Mouse (Mus musculus) stomach, embryonic 15.5 days (tissue): Measurements from ENCODE around the gene Slc9a7. TPM values are rescaled to one million over a fixed set of nuclear protein-coding genes. Genes with fewer than 3 reads are reported as not detected.

ENCODE experiments used
- ATAC-seq: fragments of 200-750 bp; cut with Nextera tagmentation; 2 replicates; pipeline ENCODE4 v1.8.0; 2017; ENCODE audit warnings: low read depth, moderate number of reproducible peaks, moderate TSS enrichment; ENCODE audit not compliant: insufficient read depth, low FRiP score
- H3K27ac ChIP-seq: fragments of 300-500 bp; sonication (generic); 2 replicates; pipeline ENCODE4 v1.5.1; 2015; ENCODE audit warnings: mild to moderate bottlenecking, inconsistent platforms
- H3K27me3 ChIP-seq: fragments of 300-500 bp; sonication (generic); replicated peaks from 2 replicates; pipeline ENCODE4 v1.6.1; 2015; ENCODE audit warnings: inconsistent platforms
- H3K36me3 ChIP-seq: fragments of 300-500 bp; sonication (generic); 2 replicates; pipeline ENCODE4 v1.6.1; 2015; ENCODE audit warnings: inconsistent platforms
- H3K4me1 ChIP-seq: fragments of 300-500 bp; sonication (generic); 2 replicates; pipeline ENCODE4 v1.6.1; 2015; ENCODE audit warnings: inconsistent platforms
- H3K4me2 ChIP-seq: fragments of 300-500 bp; sonication (generic); 2 replicates; pipeline ENCODE4 v1.6.1; 2015; ENCODE audit warnings: mild to moderate bottlenecking, inconsistent platforms
- H3K4me3 ChIP-seq: fragments of 300-500 bp; sonication (generic); replicated peaks from 2 replicates; pipeline ENCODE4 v1.5.1; 2015; ENCODE audit warnings: inconsistent platforms
- H3K9ac ChIP-seq: fragments of 300-500 bp; sonication (generic); 2 replicates; pipeline ENCODE4 v1.6.1; 2015; ENCODE audit warnings: inconsistent platforms
- H3K9me3 ChIP-seq: fragments of 300-500 bp; sonication (generic); 2 replicates; pipeline ENCODE4 v1.6.1; 2016; ENCODE audit warnings: inconsistent platforms
- WGBS: fragments of 180-500 bp; shearing (Covaris S2); methylation state at CpG from one replicate; pipeline ENCODE4 v1.1.7; 2015; 5-methylcytosine and 5-hydroxymethylcytosine counted together
- polyA plus RNA-seq: library from polyadenylated mRNA; unstranded; fragments of >200 nt; fragmentation: Nextera tagmentation; extraction: Ambion mirVana; gene quantifications from 2 replicates; pipeline ENCODE4 v1.2.1, GENCODE M21; 2015

The Slc9a7 gene
- polyA plus RNA-seq, 1 experiment from 2014 or later = 0.99 TPM

DNA sequence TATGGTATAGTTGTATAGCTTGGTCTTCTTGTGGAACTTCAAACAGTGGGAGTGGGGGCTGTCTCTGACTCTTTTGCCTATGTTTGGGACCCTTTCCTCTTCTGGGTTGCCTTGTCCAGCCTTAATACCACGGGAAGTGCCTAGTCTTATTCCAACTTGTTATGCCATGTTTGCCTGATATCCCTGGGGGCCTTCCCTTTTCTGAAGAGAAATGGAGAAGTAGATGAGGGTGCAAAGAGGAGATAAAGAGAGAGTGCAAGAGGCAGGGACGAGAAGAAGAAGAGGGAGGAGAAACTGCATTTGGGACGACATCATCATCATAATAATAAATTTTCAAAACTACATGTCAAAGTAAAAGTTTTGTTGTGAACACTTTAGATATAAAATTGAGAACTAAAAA lies 21.6 kb downstream of the Slc9a7 start:
- WGBS = 68% methylated on average over 3 of the region's 3 CpGs
- H3K27ac ChIP-seq = no peak overlapping the region
- ATAC-seq = no peak
- H3K4me1 ChIP-seq = no peaks in the 10 kb centered on the region
- no peaks in the 10 kb centered on the region for H3K36me3 ChIP-seq
- H3K9me3 ChIP-seq = no peaks in the 10 kb centered on the region
- H3K4me3 ChIP-seq = no peak overlapping the region
- no peak overlapping the region for H3K9ac ChIP-seq
- no peak overlapping the region for H3K4me2 ChIP-seq
- H3K27me3 ChIP-seq = no peaks in the 10 kb centered on the region

GRCm38 (mm10) chrX:20264370-20264769 lies 27.2 kb downstream of the Slc9a7 start:
- no peak overlapping the region for H3K27ac ChIP-seq
- no peaks in the 10 kb centered on the region for H3K27me3 ChIP-seq
- H3K4me2 ChIP-seq = no peak overlapping the region
- H3K9ac ChIP-seq = no peak overlapping the region
- H3K4me1 ChIP-seq = no peaks in the 10 kb centered on the region
- H3K9me3 ChIP-seq = no peaks in the 10 kb centered on the region
- no peak for ATAC-seq
- no peak overlapping the region for H3K4me3 ChIP-seq
- whole genome bisulfite sequencing = 76% methylated on average over 2 of the region's 2 CpGs
- no peaks in the 10 kb centered on the region for H3K36me3 ChIP-seq

GRCm38 (mm10) chrX:20228102-20228501 lies 63.5 kb downstream of the Slc9a7 start:
- Histone ChIP-seq H3K27ac (no peak overlapping the region), H3K4me1 (no peaks in the 10 kb centered on the region), H3K9me3 (no peaks in the 10 kb centered on the region), H3K9ac (no peak overlapping the region), H3K4me3 (no peak overlapping the region), H3K4me2 (no peak overlapping the region), H3K27me3 (no peaks in the 10 kb centered on the region), H3K36me3 (no peaks in the 10 kb centered on the region)
- ATAC-seq = no peak

DNA sequence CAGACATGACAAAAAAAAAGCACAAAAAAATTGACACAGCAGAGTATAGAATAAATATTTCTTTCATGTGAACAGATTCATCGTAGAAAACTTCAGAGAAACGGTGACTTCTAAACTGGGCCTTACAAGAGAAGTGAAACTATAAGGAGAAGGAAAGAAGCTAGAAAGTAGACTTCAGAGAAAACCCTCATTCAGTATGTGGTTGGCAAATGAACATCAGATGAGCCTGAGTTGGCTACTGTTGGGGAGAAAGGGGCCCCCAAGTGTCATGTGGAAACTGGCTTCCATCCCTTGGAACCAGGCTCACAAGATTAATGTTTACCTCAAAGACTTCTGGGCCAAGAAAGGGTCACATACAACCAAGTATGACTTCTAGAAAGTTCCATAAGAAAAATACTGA lies 70.1 kb downstream of the Slc9a7 start:
- 90% methylated on average over 2 of the region's 2 CpGs for WGBS
- no peak for ATAC-seq
- H3K9me3 ChIP-seq = no peaks in the 10 kb centered on the region

GRCm38 (mm10) chrX:20185616-20186015 lies 106.0 kb downstream of the Slc9a7 start:
- Histone ChIP-seq H3K9me3 (no peaks in the 10 kb centered on the region), H3K27me3 (no peaks in the 10 kb centered on the region), H3K4me1 (no peaks in the 10 kb centered on the region), H3K9ac (no peak overlapping the region), H3K36me3 (no peaks in the 10 kb centered on the region), H3K4me3 (no peak overlapping the region), H3K4me2 (no peak overlapping the region), H3K27ac (no peak overlapping the region)
- WGBS = 68% methylated on average over 3 of the region's 3 CpGs
- ATAC-seq = no peak

More for the DNA sequence above, 70.1 kb downstream of the Slc9a7 start:
- no peaks in the 10 kb centered on the region for H3K27me3 ChIP-seq
- no peak overlapping the region for H3K9ac ChIP-seq
- no peak overlapping the region for H3K4me3 ChIP-seq
- no peaks in the 10 kb centered on the region for H3K4me1 ChIP-seq
- no peak overlapping the region for H3K4me2 ChIP-seq
- no peaks in the 10 kb centered on the region for H3K36me3 ChIP-seq
- H3K27ac ChIP-seq = no peak overlapping the region

DNA sequence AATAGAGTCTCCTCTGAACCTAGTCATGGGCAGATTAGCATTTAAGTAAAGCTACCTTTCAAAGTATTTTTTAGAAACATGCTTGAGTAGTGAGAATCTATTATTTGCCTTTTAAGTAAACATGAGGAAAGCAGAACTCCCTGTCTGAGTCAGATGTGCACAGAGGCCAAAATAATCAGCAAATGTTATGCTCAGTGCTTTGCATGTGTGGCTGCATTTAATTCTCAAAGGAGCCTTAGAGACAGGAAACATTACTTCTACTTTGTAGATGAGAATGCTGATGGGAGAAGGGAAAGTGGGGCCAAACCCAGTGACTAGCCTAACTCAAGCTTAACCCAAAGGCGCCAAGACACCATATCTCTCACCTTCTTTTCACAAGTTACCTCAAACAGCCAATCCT lies 114.8 kb downstream of the Slc9a7 start:
- no peaks in the 10 kb centered on the region for H3K9me3 ChIP-seq
- no peaks in the 10 kb centered on the region for H3K27me3 ChIP-seq
- H3K4me2 ChIP-seq = no peak overlapping the region
- H3K9ac ChIP-seq = no peak overlapping the region
- H3K27ac ChIP-seq = no peak overlapping the region
- ATAC-seq = no peak
- H3K36me3 ChIP-seq = no peaks in the 10 kb centered on the region
- H3K4me1 ChIP-seq = no peaks in the 10 kb centered on the region
- 85% methylated on average over 1 of the region's 1 CpGs for WGBS
- H3K4me3 ChIP-seq = no peak overlapping the region

DNA sequence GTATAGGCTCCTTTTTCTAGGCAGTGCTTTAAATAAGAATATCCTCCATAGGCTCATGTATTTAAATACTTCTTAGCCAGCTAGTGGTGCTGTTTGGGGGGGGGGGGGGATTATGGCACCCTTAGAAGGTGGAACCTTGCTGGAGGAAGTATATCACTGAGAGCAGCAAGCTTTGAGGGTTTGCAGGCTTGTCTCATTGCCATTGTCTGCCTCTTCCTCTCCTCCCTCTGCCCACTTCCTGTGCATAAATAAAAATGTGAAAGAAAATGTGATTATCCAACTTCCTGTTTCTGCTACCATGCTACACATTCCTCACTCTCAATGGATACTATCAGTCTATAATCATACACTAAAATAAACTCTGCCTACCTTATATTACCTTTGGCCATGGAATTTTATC lies 123.2 kb downstream of the Slc9a7 start:
- H3K4me3 ChIP-seq = no peak overlapping the region
- no peak for ATAC-seq
- no peaks in the 10 kb centered on the region for H3K4me1 ChIP-seq
- no peak overlapping the region for H3K4me2 ChIP-seq
- no peaks in the 10 kb centered on the region for H3K9me3 ChIP-seq
- H3K27me3 ChIP-seq = no peaks in the 10 kb centered on the region
- H3K36me3 ChIP-seq = no peaks in the 10 kb centered on the region
- H3K27ac ChIP-seq = no peak overlapping the region
- no peak overlapping the region for H3K9ac ChIP-seq

- WGBS = 63% methylated on average over 3 of the region's 3 CpGs
- Histone ChIP-seq H3K27me3 (no peaks in the 10 kb centered on the region), H3K4me2 (no peak overlapping the region), H3K9ac (no peak overlapping the region), H3K4me1 (no peaks in the 10 kb centered on the region), H3K36me3 (no peaks in the 10 kb centered on the region), H3K9me3 (no peaks in the 10 kb centered on the region), H3K27ac (no peak overlapping the region), H3K4me3 (no peak overlapping the region)
- ATAC-seq = no peak
These were observed 126.6 kb downstream of the Slc9a7 start for GRCm38 (mm10) chrX:20164984-20165383.

DNA sequence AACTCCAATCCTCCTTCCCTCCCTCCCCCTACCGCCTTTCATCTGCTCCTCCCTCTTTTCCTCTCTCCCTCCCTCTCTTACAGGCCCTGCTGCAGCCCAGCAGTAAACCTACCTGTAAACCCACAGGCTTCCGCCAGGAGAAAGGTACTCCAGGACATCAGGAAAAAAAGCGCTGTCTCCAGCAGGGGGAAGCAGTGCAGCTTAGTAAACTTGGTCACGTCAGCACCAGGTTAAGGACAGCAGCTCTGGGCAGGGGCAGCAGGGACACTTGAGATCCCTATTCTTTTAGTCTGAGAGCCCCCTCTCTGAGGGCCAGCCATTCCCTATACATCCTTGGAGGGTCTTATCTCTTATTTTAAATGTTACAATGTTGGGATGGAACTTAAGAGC lies 129.3 kb downstream of the Slc9a7 start:
- Histone ChIP-seq H3K4me2 (no peak overlapping the region), H3K27ac (no peak overlapping the region), H3K36me3 (no peaks in the 10 kb centered on the region), H3K9me3 (no peaks in the 10 kb centered on the region), H3K27me3 (no peaks in the 10 kb centered on the region), H3K4me3 (no peak overlapping the region), H3K9ac (no peak overlapping the region), H3K4me1 (no peaks in the 10 kb centered on the region)
- no peak for ATAC-seq
- WGBS = 4% methylated on average over 4 of the region's 4 CpGs

GRCm38 (mm10) chrX:20161687-20162321 lies 129.8 kb downstream of the Slc9a7 start:
- H3K4me2 ChIP-seq = no peak overlapping the region
- H3K27me3 ChIP-seq = no peaks in the 10 kb centered on the region
- no peak overlapping the region for H3K27ac ChIP-seq
- ATAC-seq = no peak
- no peaks in the 10 kb centered on the region for H3K4me1 ChIP-seq
- H3K36me3 ChIP-seq = no peaks in the 10 kb centered on the region
- no peaks in the 10 kb centered on the region for H3K9me3 ChIP-seq
- WGBS = 48% methylated on average over 9 of the region's 9 CpGs
- no peak overlapping the region for H3K4me3 ChIP-seq
- no peak overlapping the region for H3K9ac ChIP-seq

DNA sequence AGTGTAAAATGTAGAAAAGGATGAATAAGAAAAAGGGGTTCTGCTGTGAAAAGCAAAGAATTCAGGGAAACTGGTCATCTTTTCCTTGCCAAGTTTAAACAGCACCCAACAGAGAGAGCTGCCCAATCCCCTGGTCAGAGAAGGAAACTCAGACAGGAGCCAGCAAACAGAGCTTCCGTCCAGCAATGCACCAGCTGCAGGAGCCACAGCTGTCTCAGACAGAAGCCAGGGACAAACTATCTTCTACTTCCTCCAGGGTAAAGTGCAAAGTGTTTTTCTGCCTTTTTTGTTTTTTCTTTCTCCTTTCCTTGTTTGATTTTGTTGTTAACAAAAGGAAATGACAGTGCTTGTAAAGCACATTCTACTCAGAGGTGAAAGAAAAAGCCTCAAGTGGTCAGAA lies 131.3 kb downstream of the Slc9a7 start:
- Histone ChIP-seq H3K27ac (no peak overlapping the region), H3K4me2 (no peak overlapping the region), H3K27me3 (no peaks in the 10 kb centered on the region), H3K4me3 (no peak overlapping the region), H3K36me3 (no peaks in the 10 kb centered on the region), H3K9me3 (no peaks in the 10 kb centered on the region), H3K9ac (no peak overlapping the region), H3K4me1 (no peaks in the 10 kb centered on the region)
- ATAC-seq = no peak
- 43% methylated on average over 1 of the region's 1 CpGs for WGBS

GRCm38 (mm10) chrX:20157519-20157918 lies 134.1 kb downstream of the Slc9a7 start:
- ATAC-seq = no peak
- H3K27me3 ChIP-seq = no peaks in the 10 kb centered on the region
- no peak overlapping the region for H3K9ac ChIP-seq
- H3K4me1 ChIP-seq = no peaks in the 10 kb centered on the region
- no peak overlapping the region for H3K4me3 ChIP-seq
- no peaks in the 10 kb centered on the region for H3K9me3 ChIP-seq
- H3K27ac ChIP-seq = no peak overlapping the region
- 16% methylated on average over 2 of the region's 2 CpGs for WGBS
- no peaks in the 10 kb centered on the region for H3K36me3 ChIP-seq
- no peak overlapping the region for H3K4me2 ChIP-seq

GRCm38 (mm10) chrX:20129466-20129865 lies 162.1 kb downstream of the Slc9a7 start:
- H3K27ac ChIP-seq = no peak overlapping the region
- 72% methylated on average over 1 of the region's 1 CpGs for WGBS
- no peak for ATAC-seq
- H3K36me3 ChIP-seq = no peaks in the 10 kb centered on the region
- H3K9me3 ChIP-seq = no peaks in the 10 kb centered on the region
- no peaks in the 10 kb centered on the region for H3K4me1 ChIP-seq
- H3K27me3 ChIP-seq = no peaks in the 10 kb centered on the region
- no peak overlapping the region for H3K9ac ChIP-seq
- H3K4me3 ChIP-seq = no peak overlapping the region
- H3K4me2 ChIP-seq = no peak overlapping the region
